Mouse (Mus musculus) midbrain, embryonic 13.5 days (tissue): ENCODE results near the gene Prr3. TPM values are rescaled to one million over a fixed set of nuclear protein-coding genes. Genes with fewer than 3 reads are reported as not detected.
"Not testable (repeated sequence)": the region's sequence is repeated elsewhere in the genome, so short reads cannot be mapped to it uniquely, and the experiment has no call there.

Experiments used
- ATAC-seq: fragments of 200-750 bp; cut with Nextera tagmentation; 2 replicates; pipeline ENCODE4 v1.8.0; 2017; ENCODE audit warnings: mild to moderate bottlenecking, moderate TSS enrichment, moderate library complexity
- H3K27ac ChIP-seq: fragments of 300-500 bp; sonication (generic); 2 replicates; pipeline ENCODE4 v1.5.1; 2015; ENCODE audit warnings: inconsistent platforms, mild to moderate bottlenecking, moderate library complexity
- H3K27me3 ChIP-seq: fragments of 300-500 bp; sonication (generic); 2 replicates; pipeline ENCODE4 v1.6.1; 2015; ENCODE audit warnings: mild to moderate bottlenecking, inconsistent platforms
- H3K36me3 ChIP-seq: fragments of 300-500 bp; sonication (generic); 2 replicates; pipeline ENCODE4 v1.6.1; 2015; ENCODE audit warnings: mild to moderate bottlenecking, inconsistent platforms
- H3K4me1 ChIP-seq: fragments of 300-500 bp; sonication (generic); replicated peaks from 2 replicates; pipeline ENCODE4 v1.6.1; 2015; ENCODE audit warnings: inconsistent platforms
- H3K4me2 ChIP-seq: fragments of 300-500 bp; sonication (generic); replicated peaks from 2 replicates; pipeline ENCODE4 v1.6.1; 2015; ENCODE audit warnings: moderate library complexity, mild to moderate bottlenecking, inconsistent platforms
- H3K4me3 ChIP-seq: fragments of 300-500 bp; sonication (generic); replicated peaks from 2 replicates; pipeline ENCODE4 v1.5.1; 2015; ENCODE audit warnings: mild to moderate bottlenecking, inconsistent platforms
- H3K9ac ChIP-seq: fragments of 300-500 bp; sonication (generic); replicated peaks from 2 replicates; pipeline ENCODE4 v1.6.1; 2015; ENCODE audit warnings: mild to moderate bottlenecking, inconsistent platforms
- H3K9me3 ChIP-seq: fragments of 300-500 bp; sonication (generic); 2 replicates; pipeline ENCODE4 v1.6.1; 2016; ENCODE audit warnings: mild to moderate bottlenecking, inconsistent platforms
- WGBS: fragments of 180-500 bp; shearing (Covaris S2); methylation state at CpG from one replicate; pipeline ENCODE4 v1.1.7; 2015; 5-methylcytosine and 5-hydroxymethylcytosine counted together
- polyA plus RNA-seq: library from polyadenylated mRNA; unstranded; fragments of >200 nt; fragmentation: Nextera tagmentation; extraction: Ambion mirVana; gene quantifications from 2 replicates; pipeline ENCODE4 v1.2.1, GENCODE M21; 2015

The Prr3 gene
- polyA plus RNA-seq, 1 experiment from 2014 or later = 74.6 TPM

GRCm38 (mm10) chr17:35967621-35968020 is 12.4 kb downstream of the Prr3 start:
- Histone ChIP-seq H3K9me3 (no peaks in the 10 kb centered on the region), H3K4me1 (peaks cover 30% of the 10 kb centered on the region), H3K36me3 (peaks cover 49% of the 10 kb centered on the region), H3K4me3 (no peak overlapping the region), H3K27me3 (no peaks in the 10 kb centered on the region), H3K27ac (no peak overlapping the region), H3K9ac (no peak overlapping the region), H3K4me2 (no peak overlapping the region)
- 95% methylated on average over 2 of the region's 2 CpGs for WGBS
- no peak for ATAC-seq

DNA sequence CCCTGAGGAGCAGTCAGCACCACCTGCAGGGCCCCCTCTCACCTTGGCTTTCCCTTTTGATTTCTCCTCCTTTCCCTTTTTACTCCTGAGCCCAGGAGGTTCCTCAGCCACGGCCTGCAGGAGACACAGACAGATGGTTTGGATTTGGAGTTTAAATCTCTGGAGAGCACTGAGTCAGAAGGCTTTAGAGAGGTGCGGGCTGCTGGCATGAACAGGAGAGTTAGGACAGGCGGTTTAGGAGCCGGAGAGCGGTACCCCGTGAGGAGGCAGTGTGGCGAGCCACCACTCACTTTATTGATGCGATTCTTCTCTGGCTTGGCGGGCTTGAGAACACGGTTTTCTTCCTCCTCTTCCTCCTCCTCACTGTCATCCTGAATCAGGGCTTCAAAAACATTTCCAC is 16.8 kb downstream of the Prr3 start:
- no peaks in the 10 kb centered on the region for H3K9me3 ChIP-seq
- peaks cover 86% of the 10 kb centered on the region for H3K36me3 ChIP-seq
- H3K9ac ChIP-seq = no peak overlapping the region
- peaks cover 13% of the 10 kb centered on the region for H3K4me1 ChIP-seq
- no peak overlapping the region for H3K27ac ChIP-seq
- no peak overlapping the region for H3K4me3 ChIP-seq
- no peaks in the 10 kb centered on the region for H3K27me3 ChIP-seq
- no peak for ATAC-seq
- 92% methylated on average over 10 of the region's 10 CpGs for WGBS
- no peak overlapping the region for H3K4me2 ChIP-seq

- Histone ChIP-seq H3K9ac (no peak overlapping the region), H3K27ac (no peak overlapping the region), H3K4me1 (no peaks in the 10 kb centered on the region), H3K4me2 (no peak overlapping the region), H3K4me3 (no peak overlapping the region), H3K36me3 (peaks cover 90% of the 10 kb centered on the region), H3K9me3 (no peaks in the 10 kb centered on the region), H3K27me3 (no peaks in the 10 kb centered on the region)
- WGBS = 96% methylated on average over 15 of the region's 15 CpGs
- ATAC-seq = no peak
Measured at GRCm38 (mm10) chr17:35958533-35959223, 21.4 kb downstream of the Prr3 start.

GRCm38 (mm10) chr17:35954665-35955064 is 25.4 kb downstream of the Prr3 start:
- WGBS = 76% methylated on average over 8 of the region's 8 CpGs
- Histone ChIP-seq H3K4me3 (no peak overlapping the region), H3K27me3 (no peaks in the 10 kb centered on the region), H3K9me3 (no peaks in the 10 kb centered on the region), H3K4me2 (no peak overlapping the region), H3K27ac (no peak overlapping the region), H3K4me1 (no peaks in the 10 kb centered on the region), H3K9ac (no peak overlapping the region), H3K36me3 (peaks cover 49% of the 10 kb centered on the region)
- no peak for ATAC-seq

DNA sequence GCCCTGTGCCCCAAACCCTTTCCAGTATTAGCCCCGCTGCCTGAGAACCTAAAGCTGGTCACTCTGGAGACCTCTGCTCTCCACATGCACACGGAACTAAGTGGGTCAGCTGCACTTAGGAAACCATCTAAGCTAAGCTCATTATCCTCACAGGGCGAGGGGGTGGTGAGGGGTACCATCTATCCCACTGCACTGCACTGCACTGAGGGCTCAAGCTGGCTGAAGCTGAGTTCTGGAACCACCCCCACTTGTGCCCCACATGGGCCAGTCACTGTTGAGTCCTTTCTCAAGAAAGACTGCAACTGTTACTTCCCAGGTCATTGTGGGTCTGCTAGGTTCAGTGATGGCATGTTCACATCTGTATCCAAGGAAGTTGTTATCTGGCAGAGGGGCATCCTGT is 27.5 kb downstream of the Prr3 start:
- not testable (repeated sequence) for ATAC-seq, H3K27me3 ChIP-seq, H3K9me3 ChIP-seq, H3K4me3 ChIP-seq, H3K27ac ChIP-seq, H3K4me1 ChIP-seq, H3K9ac ChIP-seq, H3K4me2 ChIP-seq
- H3K36me3 ChIP-seq = peaks cover 28% of the 10 kb centered on the region
- WGBS = 83% methylated on average over 2 of the region's 3 CpGs

- H3K9me3 ChIP-seq, H3K4me2 ChIP-seq, H3K4me1 ChIP-seq, ATAC-seq, H3K4me3 ChIP-seq, H3K27me3 ChIP-seq, H3K27ac ChIP-seq, H3K9ac ChIP-seq: not testable (repeated sequence)
- H3K36me3 ChIP-seq = peaks cover 12% of the 10 kb centered on the region
Measured at GRCm38 (mm10) chr17:35950946-35951345, 29.1 kb downstream of the Prr3 start.

- 41% methylated on average over 1 of the region's 1 CpGs for whole genome bisulfite sequencing
- H3K4me3 ChIP-seq = no peak overlapping the region
- ATAC-seq = no peak
- no peaks in the 10 kb centered on the region for H3K9me3 ChIP-seq
- no peak overlapping the region for H3K9ac ChIP-seq
- no peaks in the 10 kb centered on the region for H3K36me3 ChIP-seq
- no peak overlapping the region for H3K4me2 ChIP-seq
- H3K27ac ChIP-seq = no peak overlapping the region
- no peaks in the 10 kb centered on the region for H3K27me3 ChIP-seq
- H3K4me1 ChIP-seq = no peaks in the 10 kb centered on the region
Measured at GRCm38 (mm10) chr17:35939941-35940340, 40.1 kb downstream of the Prr3 start.

GRCm38 (mm10) chr17:35939108-35939507 is 40.9 kb downstream of the Prr3 start:
- H3K4me1 ChIP-seq = no peaks in the 10 kb centered on the region
- ATAC-seq = no peak
- H3K36me3 ChIP-seq = no peaks in the 10 kb centered on the region
- no peaks in the 10 kb centered on the region for H3K9me3 ChIP-seq
- WGBS = 54% methylated on average over 2 of the region's 2 CpGs
- H3K4me2 ChIP-seq = no peak overlapping the region
- H3K4me3 ChIP-seq = no peak overlapping the region
- H3K27me3 ChIP-seq = no peaks in the 10 kb centered on the region
- no peak overlapping the region for H3K27ac ChIP-seq
- no peak overlapping the region for H3K9ac ChIP-seq

- Histone ChIP-seq H3K4me3 (no peak overlapping the region), H3K27ac (no peak overlapping the region), H3K27me3 (no peaks in the 10 kb centered on the region), H3K4me1 (no peaks in the 10 kb centered on the region), H3K36me3 (no peaks in the 10 kb centered on the region), H3K9me3 (no peaks in the 10 kb centered on the region), H3K4me2 (no peak overlapping the region), H3K9ac (no peak overlapping the region)
- WGBS = 32% methylated on average over 2 of the region's 2 CpGs
- ATAC-seq = peak; percentile 77
Measured at GRCm38 (mm10) chr17:35937700-35938348, 42.2 kb downstream of the Prr3 start.

GRCm38 (mm10) chr17:35935763-35936162 is 44.3 kb downstream of the Prr3 start:
- not testable (repeated sequence) for ATAC-seq
- 90% methylated on average over 14 of the region's 14 CpGs for WGBS
- H3K36me3 ChIP-seq = peaks cover 14% of the 10 kb centered on the region

GRCm38 (mm10) chr17:35932608-35933007 is 47.4 kb downstream of the Prr3 start:
- Histone ChIP-seq H3K9me3 (no peaks in the 10 kb centered on the region), H3K4me2 (no peak overlapping the region), H3K27ac (no peak overlapping the region), H3K36me3 (peaks cover 46% of the 10 kb centered on the region), H3K4me1 (no peaks in the 10 kb centered on the region), H3K4me3 (no peak overlapping the region), H3K27me3 (no peaks in the 10 kb centered on the region), H3K9ac (no peak overlapping the region)
- WGBS = 92% methylated on average over 4 of the region's 4 CpGs
- ATAC-seq = no peak

More at GRCm38 (mm10) chr17:35935763-35936162, 44.3 kb downstream of the Prr3 start:
- H3K9me3 ChIP-seq, H3K4me2 ChIP-seq, H3K4me3 ChIP-seq, H3K9ac ChIP-seq, H3K4me1 ChIP-seq, H3K27ac ChIP-seq, H3K27me3 ChIP-seq: not testable (repeated sequence)

GRCm38 (mm10) chr17:35930627-35931026 is 49.4 kb downstream of the Prr3 start:
- 96% methylated on average over 12 of the region's 12 CpGs for WGBS
- no peak overlapping the region for H3K4me2 ChIP-seq
- no peaks in the 10 kb centered on the region for H3K9me3 ChIP-seq
- no peak overlapping the region for H3K27ac ChIP-seq
- no peak overlapping the region for H3K4me3 ChIP-seq
- peak; percentile 51; the same call in 1 of the 2 replicates for ATAC-seq
- H3K27me3 ChIP-seq = no peaks in the 10 kb centered on the region
- no peaks in the 10 kb centered on the region for H3K4me1 ChIP-seq
- no peak overlapping the region for H3K9ac ChIP-seq
- H3K36me3 ChIP-seq = peaks cover 64% of the 10 kb centered on the region

- H3K9me3 ChIP-seq = no peaks in the 10 kb centered on the region
- H3K27me3 ChIP-seq = no peaks in the 10 kb centered on the region
- no peak overlapping the region for H3K4me3 ChIP-seq
- H3K4me1 ChIP-seq = no peaks in the 10 kb centered on the region
- H3K27ac ChIP-seq = no peak overlapping the region
- no peak overlapping the region for H3K9ac ChIP-seq
- WGBS = 95% methylated on average over 2 of the region's 2 CpGs
- no peak for ATAC-seq
- H3K4me2 ChIP-seq = no peak overlapping the region
- H3K36me3 ChIP-seq = peaks cover 75% of the 10 kb centered on the region
Measured at GRCm38 (mm10) chr17:35929534-35929933, 50.5 kb downstream of the Prr3 start.
